Comparison of ENCODE assay signal across 15 mouse cellular contexts in genomic region chr19:18608975-18609374, GRCm38 (mm10). TPM values are rescaled to one million over a fixed set of nuclear protein-coding genes. Genes with fewer than 3 reads are reported as not detected.
A peak's percentile ranks its signal among the peaks of the same experiment; 100 is the strongest.
DNase-seq lines count a peak whose midpoint lies in the region; ATAC-seq and TF ChIP-seq lines count a peak whose summit lies in the region.
"Had no signal": no experiment of that assay in that cellular context is flagged by ENCODE, and none has a peak within 500 bp of the region (broad histone marks: within the 10 kb centered on the region; RNA-seq: fewer than 3 reads in every experiment).

No protein-coding gene starts in this region.

- H3K4me1 ChIP-seq in heart, embryonic 16.5 days (ENCODE audit: control insufficient read depth, insufficient read depth, low read length): peaks cover 9% of the 10 kb centered on the region
- H3K4me1 ChIP-seq in cortical plate, adult 2 months (ENCODE audit: control insufficient read depth, insufficient read depth, low read length): no peaks in the 10 kb centered on the region; the same call in 1 of the 2 replicates
- peaks cover 9% of the 10 kb centered on the region for H3K4me1 ChIP-seq in forebrain, embryonic 10.5 days
- H3K4me1 ChIP-seq: hindbrain, embryonic 13.5 days; midbrain, embryonic 12.5 days had no signal

- H3K4me3 ChIP-seq in heart, embryonic 16.5 days (ENCODE audit: low read length): no peak overlapping the region
- H3K4me3 ChIP-seq in cortical plate, adult 2 months (ENCODE audit: insufficient read depth, low read length): no peak overlapping the region
- H3K4me3 ChIP-seq in forebrain, embryonic 10.5 days: no peak overlapping the region
- H3K4me3 ChIP-seq: erythroblast, embryonic 14.5 days; hindbrain, embryonic 13.5 days; limb, embryonic 15.5 days; midbrain, embryonic 12.5 days; myocyte had no signal

- H3K27me3 ChIP-seq in heart, embryonic 16.5 days (ENCODE audit: control insufficient read depth, insufficient read depth, low read length): no peaks in the 10 kb centered on the region
- no peaks in the 10 kb centered on the region for H3K27me3 ChIP-seq in forebrain, embryonic 10.5 days (ENCODE audit: poor library complexity, severe bottlenecking)
- H3K27me3 ChIP-seq: hindbrain, embryonic 13.5 days; limb, embryonic 15.5 days; midbrain, embryonic 12.5 days had no signal

- intact Hi-C loops in heart, postnatal 25 days (cut with DNase I): no loop called here

- H3K9ac ChIP-seq in heart, embryonic 16.5 days (ENCODE audit: low read length): no peak overlapping the region
- H3K9ac ChIP-seq: hindbrain, embryonic 13.5 days; limb, embryonic 15.5 days; midbrain, embryonic 12.5 days had no signal

- TF ChIP-seq POLR2A in cortical plate, adult 2 months (IDR thresholded peaks at IDR 0.05; ENCODE audit: extremely low read depth, insufficient read depth, low read length): no peak

- WGBS in heart, embryonic 16.5 days: 42% methylated on average over 6 of the region's 6 CpGs
- WGBS in forebrain, embryonic 10.5 days: 81% methylated on average over 6 of the region's 6 CpGs

- no peaks in the 10 kb centered on the region for H3K36me3 ChIP-seq in heart, embryonic 16.5 days (ENCODE audit: control insufficient read depth, insufficient read depth)
- no peaks in the 10 kb centered on the region for H3K36me3 ChIP-seq in forebrain, embryonic 10.5 days (replicated peaks)
- H3K36me3 ChIP-seq: hindbrain, embryonic 13.5 days; limb, embryonic 15.5 days; midbrain, embryonic 12.5 days had no signal

- H3K9me3 ChIP-seq in heart, embryonic 16.5 days (replicated peaks; ENCODE audit: control insufficient read depth, low read length): no peaks in the 10 kb centered on the region
- H3K9me3 ChIP-seq in forebrain, embryonic 10.5 days: no peaks in the 10 kb centered on the region
- H3K9me3 ChIP-seq: hindbrain, embryonic 13.5 days; limb, embryonic 15.5 days; midbrain, embryonic 12.5 days had no signal

- no peak overlapping the region for H3K4me2 ChIP-seq in heart, embryonic 16.5 days (ENCODE audit: low read depth, low read length)
- H3K4me2 ChIP-seq: hindbrain, embryonic 13.5 days; limb, embryonic 15.5 days; midbrain, embryonic 12.5 days had no signal

- no peak for TF ChIP-seq CTCF in cortical plate, adult 2 months (IDR thresholded peaks at IDR 0.05; ENCODE audit: extremely low read depth, insufficient read depth, low read length)

- DNase-seq in heart, postnatal 25 days (ENCODE audit: low spot score): no peak
- DNase-seq in ovary, adult 18-20 months (ENCODE audit: low spot score): peak; percentile 23
- no peak for DNase-seq in ovary, postnatal 36 days (ENCODE audit: low spot score)
- DNase-seq in forebrain, embryonic 10.5 days (ENCODE audit: extremely low spot score, low spot score): no peak
- DNase-seq in urinary bladder, postnatal 10 days (ENCODE audit: low spot score): no peak
- DNase-seq in urinary bladder, postnatal 25 days (ENCODE audit: low spot score): no peak
- DNase-seq: lung, postnatal 10 days had no signal

- no peak overlapping the region for H3K27ac ChIP-seq in heart, embryonic 16.5 days (ENCODE audit: low read length)
- H3K27ac ChIP-seq in cortical plate, adult 2 months (ENCODE audit: insufficient read depth, low read length): peak overlapping the region; percentile 9; the same call in 1 of the 2 replicates
- no peak overlapping the region for H3K27ac ChIP-seq in forebrain, embryonic 10.5 days
- H3K27ac ChIP-seq: hindbrain, embryonic 13.5 days; limb, embryonic 15.5 days; midbrain, embryonic 12.5 days had no signal

- ATAC-seq in heart, embryonic 16.5 days (replicated peaks; ENCODE audit: extremely low read depth, insufficient read depth, low FRiP score): peak; percentile 73
- ATAC-seq: intestine, embryonic 16.5 days had no signal

RNA-seq across cellular contexts. Expression of gene Ostf1, which starts 22.6 kb away (rescaled TPM):
- 89.5 and 94.1 TPM in 2 replicates for polyA plus RNA-seq in heart, embryonic 16.5 days (2015; fragmentation: Nextera tagmentation; extraction: Ambion mirVana)
- total RNA-seq in heart, postnatal 25 days (2021): 10 to 100 TPM; 38.1 to 41.2 TPM
- 21.7 and 23.7 TPM in 2 replicates for polyA plus RNA-seq in cortical plate, adult 2 months (2012; rRNA removed)
- 36.7 and 39.7 TPM in 2 replicates for polyA plus RNA-seq in forebrain, embryonic 10.5 days (2016; fragmentation: Nextera tagmentation; extraction: Ambion mirVana)

RNA-seq across cellular contexts. Expression of gene Nmrk1, which starts 22.8 kb away (rescaled TPM):
- 8.0 and 8.3 TPM in 2 replicates for polyA plus RNA-seq in heart, embryonic 16.5 days (2015; fragmentation: Nextera tagmentation; extraction: Ambion mirVana)
- total RNA-seq in heart, postnatal 25 days (2021): 1 to 10 TPM; 2.4 to 2.8 TPM
- polyA plus RNA-seq in cortical plate, adult 2 months (2012; rRNA removed): 8.8 and 10.2 TPM in 2 replicates
- 6.2 and 6.4 TPM in 2 replicates for polyA plus RNA-seq in forebrain, embryonic 10.5 days (2016; fragmentation: Nextera tagmentation; extraction: Ambion mirVana)
- polyA plus RNA-seq: erythroblast, embryonic 14.5 days had no signal
